Mouse (Mus musculus): ENCODE data around the gene Hdgfl2.

DNA sequence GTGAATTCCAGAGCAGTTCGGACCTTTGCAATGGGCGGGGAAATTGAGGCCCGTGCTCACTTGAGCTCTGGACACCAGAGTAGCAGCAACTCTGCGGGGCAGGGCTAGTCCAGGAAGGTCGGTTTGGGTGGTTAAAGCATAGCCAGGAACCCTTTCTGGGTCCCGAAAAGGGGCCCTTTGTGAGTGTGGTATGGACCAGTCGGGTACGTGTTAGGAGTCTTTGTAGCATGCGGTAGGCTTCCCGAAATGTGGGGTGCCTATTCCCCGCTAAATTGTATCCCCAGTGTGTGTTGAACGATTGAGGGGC, 38.6 kb upstream of the Hdgfl2 start:
- TF ChIP-seq CTCF (IDR thresholded peaks at IDR 0.05; ENCODE audit: borderline replicate concordance, insufficient read depth, low read depth, low read length) (no peak), POLR2A (IDR thresholded peaks at IDR 0.05; ENCODE audit: borderline replicate concordance, insufficient read depth, low read length) (no peak)
